Mouse (Mus musculus) stomach, embryonic 14.5 days (tissue): ENCODE results near the gene Pan2. TPM values are rescaled to one million over a fixed set of nuclear protein-coding genes. Genes with fewer than 3 reads are reported as not detected.

Source experiments
- ATAC-seq: fragments of 200-750 bp; cut with Nextera tagmentation; 2 replicates; pipeline ENCODE4 v1.8.0; 2017; ENCODE audit warnings: low read depth, moderate TSS enrichment; ENCODE audit not compliant: insufficient number of reproducible peaks, insufficient read depth, low FRiP score
- H3K27ac ChIP-seq: fragments of 300-500 bp; sonication (generic); 2 replicates; pipeline ENCODE4 v1.5.1; 2014; ENCODE audit warnings: mild to moderate bottlenecking, low read length, moderate library complexity, mixed read lengths
- H3K27me3 ChIP-seq: fragments of 300-500 bp; sonication (generic); 2 replicates; pipeline ENCODE4 v1.6.1; 2014; ENCODE audit warnings: low read length, control low read depth, mixed read lengths; ENCODE audit not compliant: control insufficient read depth, insufficient read depth
- H3K36me3 ChIP-seq: fragments of 300-500 bp; sonication (generic); 2 replicates; pipeline ENCODE4 v1.6.1; 2014; ENCODE audit warnings: mild to moderate bottlenecking, control low read depth, low read length, moderate library complexity, mixed read lengths; ENCODE audit not compliant: control insufficient read depth, insufficient read depth
- H3K4me1 ChIP-seq: fragments of 300-500 bp; sonication (generic); 2 replicates; pipeline ENCODE4 v1.6.1; 2014; ENCODE audit warnings: low read length, control low read depth, mixed read lengths; ENCODE audit not compliant: control insufficient read depth, insufficient read depth
- H3K4me2 ChIP-seq: fragments of 300-500 bp; sonication (generic); replicated peaks from 2 replicates; pipeline ENCODE4 v1.6.1; 2014; ENCODE audit warnings: low read depth, low read length, control low read depth
- H3K4me3 ChIP-seq: fragments of 300-500 bp; sonication (generic); 2 replicates; pipeline ENCODE4 v1.5.1; 2014; ENCODE audit warnings: low read depth, low read length, control low read depth
- H3K9ac ChIP-seq: fragments of 300-500 bp; sonication (generic); replicated peaks from 2 replicates; pipeline ENCODE4 v1.6.1; 2014; ENCODE audit warnings: low read depth, mild to moderate bottlenecking, control low read depth, low read length, moderate library complexity, mixed read lengths
- H3K9me3 ChIP-seq: fragments of 300-500 bp; sonication (generic); 2 replicates; pipeline ENCODE4 v1.6.1; 2016; ENCODE audit warnings: low read depth, low read length, control low read depth; ENCODE audit not compliant: control insufficient read depth
- WGBS: fragments of 180-500 bp; shearing (Covaris S2); extraction: QIAGEN DNeasy Blood & Tissue Kit; methylation state at CpG from one replicate; pipeline ENCODE4 v1.1.7; 2014; 5-methylcytosine and 5-hydroxymethylcytosine counted together
- polyA plus RNA-seq: library from polyadenylated mRNA; unstranded; fragments of >200 nt; fragmentation: Nextera tagmentation; extraction: Ambion mirVana; gene quantifications from 2 replicates; pipeline ENCODE4 v1.2.1, GENCODE M21; 2014

The Pan2 gene
- polyA plus RNA-seq, 1 experiment from 2014 or later = 34.8 TPM

- H3K4me3 ChIP-seq = peak overlapping the region; percentile 78; the same call in 1 of the 2 replicates
- no peaks in the 10 kb centered on the region for H3K27me3 ChIP-seq
- no peak for ATAC-seq
- H3K9ac ChIP-seq = no peak overlapping the region
- no peaks in the 10 kb centered on the region for H3K9me3 ChIP-seq
- peak overlapping the region; percentile 62 for H3K4me2 ChIP-seq
- H3K4me1 ChIP-seq = peaks cover 14% of the 10 kb centered on the region
- no peaks in the 10 kb centered on the region for H3K36me3 ChIP-seq
- WGBS = 85% methylated on average over 3 of the region's 3 CpGs
- H3K27ac ChIP-seq = peak overlapping the region; percentile 94; the same call in 1 of the 2 replicates
Measured at GRCm38 (mm10) chr10:128336597-128336996, 33.5 kb downstream of the Pan2 start.

- Histone ChIP-seq H3K27me3 (no peaks in the 10 kb centered on the region), H3K27ac (peak within 1 kb of the TSS; percentile 94), H3K9ac (peak within 1 kb of the TSS; percentile 80), H3K4me2 (peak within 1 kb of the TSS; percentile 62), H3K9me3 (no peaks in the 10 kb centered on the region), H3K4me3 (peak within 1 kb of the TSS; percentile 78), H3K36me3 (no peaks in the 10 kb centered on the region), H3K4me1 (peaks cover 14% of the 10 kb centered on the region)
- peak; percentile 99 for ATAC-seq
- WGBS = under 1% methylated on average over 61 of the region's 61 CpGs
Measured at GRCm38 (mm10) chr10:128337306-128338181, 34.4 kb downstream of the Pan2 start, which contains the start of gene Cs. Gene Cs, plus strand, starts transcription at chr10:128337734.

DNA sequence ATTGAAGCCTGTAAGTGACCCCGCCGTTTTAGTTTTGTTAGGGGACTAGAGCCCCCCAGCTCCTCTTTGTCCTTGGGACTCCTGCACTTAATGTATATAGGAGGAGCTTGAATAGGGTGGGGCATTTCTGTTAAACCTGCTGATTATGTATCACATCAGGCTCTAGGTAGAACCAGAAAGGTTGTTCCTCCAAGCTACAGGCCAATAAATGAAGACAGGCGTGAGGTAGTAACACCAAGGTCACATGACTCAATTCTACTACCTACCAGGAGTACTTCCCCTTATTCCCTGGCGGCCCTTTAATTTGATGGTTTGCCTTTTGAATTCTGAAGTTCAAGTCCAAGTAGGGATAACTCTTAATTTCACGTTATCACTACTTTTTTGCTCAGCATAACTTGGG, 35.3 kb downstream of the Pan2 start:
- Histone ChIP-seq H3K9me3 (no peaks in the 10 kb centered on the region), H3K9ac (peak overlapping the region; percentile 80), H3K27me3 (no peaks in the 10 kb centered on the region), H3K27ac (peak overlapping the region; percentile 94; the same call in 1 of the 2 replicates), H3K4me3 (peak overlapping the region; percentile 78), H3K4me1 (peaks cover 14% of the 10 kb centered on the region), H3K36me3 (no peaks in the 10 kb centered on the region), H3K4me2 (peak overlapping the region; percentile 57)
- WGBS = 20% methylated on average over 5 of the region's 5 CpGs
- ATAC-seq = no peak

GRCm38 (mm10) chr10:128338948-128339347, 35.8 kb downstream of the Pan2 start:
- Histone ChIP-seq H3K4me3 (peak overlapping the region; percentile 78; the same call in 1 of the 2 replicates), H3K27ac (no peak overlapping the region), H3K9me3 (no peaks in the 10 kb centered on the region), H3K36me3 (no peaks in the 10 kb centered on the region), H3K27me3 (no peaks in the 10 kb centered on the region), H3K4me2 (peak overlapping the region; percentile 57), H3K9ac (no peak overlapping the region), H3K4me1 (peaks cover 14% of the 10 kb centered on the region)
- WGBS = 82% methylated on average over 2 of the region's 2 CpGs
- no peak for ATAC-seq

DNA sequence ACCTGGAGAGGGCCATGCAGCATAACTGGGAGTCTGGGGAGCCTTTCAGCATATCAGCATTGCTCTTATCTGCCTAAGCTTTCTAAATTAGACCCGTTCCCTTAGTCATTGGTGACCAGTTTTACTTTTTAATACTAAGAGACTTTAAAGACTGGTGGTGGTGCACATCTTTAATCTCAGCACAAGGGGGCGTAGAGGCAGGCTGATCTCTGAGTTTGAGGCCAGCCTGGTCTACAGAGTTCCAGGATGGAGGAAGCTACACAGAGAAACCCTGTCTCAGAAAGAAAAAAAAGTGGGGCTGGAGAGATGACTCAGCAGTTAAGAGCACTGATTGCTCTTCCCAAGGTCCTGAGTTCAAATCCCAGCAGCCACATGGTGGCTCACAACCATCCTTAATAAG, 37.1 kb downstream of the Pan2 start:
- no peaks in the 10 kb centered on the region for H3K27me3 ChIP-seq
- H3K9ac ChIP-seq = no peak overlapping the region
- H3K9me3 ChIP-seq = no peaks in the 10 kb centered on the region
- no peak overlapping the region for H3K27ac ChIP-seq
- WGBS = 80% methylated on average over 2 of the region's 2 CpGs
- no peak overlapping the region for H3K4me3 ChIP-seq
- no peaks in the 10 kb centered on the region for H3K36me3 ChIP-seq
- H3K4me1 ChIP-seq = peaks cover 23% of the 10 kb centered on the region
- no peak for ATAC-seq
- no peak overlapping the region for H3K4me2 ChIP-seq

DNA sequence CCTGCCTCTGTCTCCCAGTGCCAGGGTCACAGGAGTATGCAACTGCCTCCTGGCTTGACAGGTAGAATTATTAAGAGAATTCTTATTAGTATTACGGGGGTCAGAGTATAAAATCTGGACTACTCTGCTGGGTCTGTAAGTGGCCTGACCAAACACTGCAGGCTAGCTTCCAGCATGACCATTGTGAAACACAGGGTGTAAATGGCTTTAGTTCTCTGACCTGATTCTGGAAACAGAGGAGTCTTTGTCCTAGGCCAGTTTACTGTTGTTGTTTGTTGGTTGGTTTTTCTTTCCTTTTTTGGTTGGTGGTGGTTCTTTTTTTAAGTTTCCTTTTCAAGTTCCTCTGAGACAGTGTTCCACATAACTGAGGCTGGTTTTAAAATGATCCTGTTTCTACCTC, 40.3 kb downstream of the Pan2 start:
- no peak overlapping the region for H3K9ac ChIP-seq
- H3K27me3 ChIP-seq = no peaks in the 10 kb centered on the region
- peaks cover 16% of the 10 kb centered on the region for H3K4me1 ChIP-seq
- no peak for ATAC-seq
- no peaks in the 10 kb centered on the region for H3K9me3 ChIP-seq
- H3K27ac ChIP-seq = no peak overlapping the region
- 93% methylated on average over 1 of the region's 1 CpGs for whole genome bisulfite sequencing
- no peaks in the 10 kb centered on the region for H3K36me3 ChIP-seq
- H3K4me3 ChIP-seq = no peak overlapping the region
- H3K4me2 ChIP-seq = no peak overlapping the region

- peaks cover 3% of the 10 kb centered on the region; the same call in 1 of the 2 replicates for H3K36me3 ChIP-seq
- peak; percentile 81 for ATAC-seq
- H3K9me3 ChIP-seq = no peaks in the 10 kb centered on the region
- no peak overlapping the region for H3K4me3 ChIP-seq
- WGBS = 20% methylated on average over 7 of the region's 7 CpGs
- peaks cover 10% of the 10 kb centered on the region for H3K4me1 ChIP-seq
- peak overlapping the region; percentile 18; the same call in 1 of the 2 replicates for H3K4me2 ChIP-seq
- no peaks in the 10 kb centered on the region for H3K27me3 ChIP-seq
- no peak overlapping the region for H3K9ac ChIP-seq
- peak overlapping the region; percentile 75 for H3K27ac ChIP-seq
Measured at GRCm38 (mm10) chr10:128344568-128345275, 41.6 kb downstream of the Pan2 start.

DNA sequence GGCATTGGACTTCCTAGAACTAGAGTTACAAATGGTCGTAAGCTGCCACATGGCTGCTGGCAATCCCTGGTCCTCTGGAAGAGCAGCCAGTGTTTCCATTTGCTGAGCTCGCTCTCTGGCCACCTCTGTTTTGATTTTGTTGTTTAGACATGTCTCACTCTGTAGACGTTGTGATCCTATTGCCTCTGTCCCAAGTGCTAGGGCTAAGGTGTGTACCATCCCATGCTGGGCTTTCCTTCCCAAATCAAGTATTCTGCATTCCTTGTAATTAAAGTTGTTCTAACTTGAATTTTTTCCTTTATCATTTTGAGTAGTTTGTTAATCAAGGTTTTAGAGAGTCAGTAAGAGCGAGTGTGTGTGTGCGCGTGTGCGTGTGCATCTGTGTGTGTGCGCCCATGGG, 44.4 kb downstream of the Pan2 start:
- H3K4me2 ChIP-seq = no peak overlapping the region
- no peak for ATAC-seq
- H3K9ac ChIP-seq = no peak overlapping the region
- H3K36me3 ChIP-seq = peaks cover 23% of the 10 kb centered on the region
- H3K4me1 ChIP-seq = peaks cover 10% of the 10 kb centered on the region
- H3K27me3 ChIP-seq = no peaks in the 10 kb centered on the region
- no peak overlapping the region for H3K4me3 ChIP-seq
- no peak overlapping the region for H3K27ac ChIP-seq
- no peaks in the 10 kb centered on the region for H3K9me3 ChIP-seq
- WGBS = 86% methylated on average over 8 of the region's 8 CpGs
